In the genomic region with DNA sequence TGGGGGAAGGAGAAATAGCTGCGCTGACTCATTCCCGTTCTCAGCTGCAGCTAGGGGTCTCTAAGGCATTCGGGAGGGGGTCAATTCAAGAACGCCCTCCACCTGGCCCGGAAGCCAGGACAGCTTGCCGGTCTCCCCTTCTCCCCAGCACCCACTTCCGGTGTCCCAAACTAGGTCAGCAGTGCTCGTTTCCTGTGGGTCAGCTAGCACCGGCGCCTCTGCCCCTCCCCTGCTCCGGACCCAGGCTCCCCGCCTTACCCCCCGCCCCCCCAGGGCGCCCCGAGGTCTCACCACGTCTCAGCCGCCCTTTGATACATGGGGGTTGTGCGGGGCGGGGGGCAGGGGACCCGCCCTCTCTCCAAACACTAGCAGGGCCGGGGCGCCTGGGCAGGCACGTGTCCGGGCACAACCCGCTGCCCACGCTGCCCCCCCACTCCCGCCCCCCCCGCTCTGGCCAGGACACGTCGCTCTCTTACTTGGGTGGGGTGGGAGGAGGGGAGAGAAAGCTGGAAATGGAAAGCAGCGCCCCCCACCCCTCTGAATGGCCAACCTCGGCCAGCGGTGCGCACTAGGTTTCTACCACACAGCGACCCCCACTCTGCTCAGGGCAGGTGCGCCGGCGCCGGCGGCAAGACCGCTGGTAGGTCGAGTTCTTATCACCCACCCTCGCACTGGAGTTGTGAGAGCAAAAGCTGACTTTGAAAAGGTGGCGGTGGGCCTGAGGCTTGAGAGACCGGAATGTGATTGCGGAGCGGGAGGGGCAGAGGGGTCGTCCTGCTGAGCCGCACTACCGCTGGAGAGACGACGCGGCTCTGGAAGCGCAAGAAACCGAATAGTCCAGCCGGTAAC, we compare ENCODE assay signal across 7 mouse cellular contexts. TPM values are rescaled to one million over a fixed set of nuclear protein-coding genes. Genes with fewer than 3 reads are reported as not detected.
A peak's percentile ranks its signal among the peaks of the same experiment; 100 is the strongest.
DNase-seq lines count a peak whose midpoint lies in the region; ATAC-seq and TF ChIP-seq lines count a peak whose summit lies in the region.

No protein-coding gene starts in this region.

- no peak for ATAC-seq in limb, embryonic 13.5 days (ENCODE audit: low FRiP score, low read depth)
- ATAC-seq in megakaryocyte progenitor cell, adult 5-6 weeks (replicated peaks; ENCODE audit: poor library complexity), result no peak

- H3K9ac ChIP-seq in ES-E14 (ENCODE audit: insufficient read depth, low read depth, low read length, poor library complexity, severe bottlenecking), result peak overlapping the region; percentile 71
- H3K9ac ChIP-seq in limb, embryonic 13.5 days, result peak overlapping the region; percentile 65

- peaks cover 24% of the 10 kb centered on the region for H3K27me3 ChIP-seq in limb, embryonic 13.5 days
- H3K27me3 ChIP-seq in myocyte (ENCODE audit: control insufficient read depth, insufficient read depth, insufficient read length), result no peaks in the 10 kb centered on the region

- no peaks in the 10 kb centered on the region for H3K9me3 ChIP-seq in ES-E14 (ENCODE audit: control insufficient read depth, insufficient read depth, low read depth, low read length)
- no peaks in the 10 kb centered on the region for H3K9me3 ChIP-seq in limb, embryonic 13.5 days

- TF ChIP-seq CTCF in embryonic fibroblast, embryonic 13.5 days (IDR thresholded peaks at IDR 0.05; ENCODE audit: borderline replicate concordance, insufficient read depth, low read length), result no peak

- peak overlapping the region; percentile 98 for H3K4me2 ChIP-seq in limb, embryonic 13.5 days (replicated peaks)
- H3K4me2 ChIP-seq in myocyte (ENCODE audit: low read depth), result peak overlapping the region; percentile 96

- DNase-seq in ES-E14 (ENCODE audit: low read depth, low spot score), result no peak
- peak; percentile 80 for DNase-seq in adrenal gland, adult 8-10 months
- DNase-seq in heart, postnatal 4 days, result peak; percentile 72

- no peaks in the 10 kb centered on the region; the same call in 1 of the 2 replicates for H3K36me3 ChIP-seq in ES-E14 (ENCODE audit: control insufficient read depth, insufficient read depth, low read length, poor library complexity, severe bottlenecking)
- H3K36me3 ChIP-seq in limb, embryonic 13.5 days, result no peaks in the 10 kb centered on the region
- H3K36me3 ChIP-seq in myocyte (ENCODE audit: control insufficient read depth, insufficient read depth), result no peaks in the 10 kb centered on the region

- H3K4me3 ChIP-seq in ES-E14 (ENCODE audit: insufficient read depth in 1 of 2, low read depth in 1 of 2, low read length in 2 of 2, poor library complexity in 1 of 2, severe bottlenecking in 1 of 2) (peak overlapping the region; percentile 71 to 75), myocyte (peak overlapping the region; percentile 99)
- peak overlapping the region; percentile 79 for H3K4me3 ChIP-seq in embryonic fibroblast, embryonic 13.5 days (ENCODE audit: insufficient read depth, low read length)
- H3K4me3 ChIP-seq in limb, embryonic 13.5 days, result peak overlapping the region; percentile 59

- peak overlapping the region; percentile 66 for H3ac ChIP-seq in myocyte (ENCODE audit: control insufficient read depth, insufficient read length)

- under 1% methylated on average over 44 of the region's 56 CpGs for WGBS in limb, embryonic 13.5 days

- H3K79me2 ChIP-seq in myocyte (ENCODE audit: control insufficient read depth, insufficient read depth), result peaks cover 42% of the 10 kb centered on the region

- peaks cover 0 to 30% of the 10 kb centered on the region in 2 experiments; a peak in 3 of 4 replicates for H3K4me1 ChIP-seq in ES-E14 (ENCODE audit: control insufficient read depth in 2 of 2, insufficient read depth in 2 of 2, low read length in 2 of 2, poor library complexity in 1 of 2)
- H3K4me1 ChIP-seq in embryonic fibroblast, embryonic 13.5 days (ENCODE audit: control insufficient read depth, insufficient read depth, low read length), result no peaks in the 10 kb centered on the region
- H3K4me1 ChIP-seq in limb, embryonic 13.5 days, result peaks cover 62% of the 10 kb centered on the region

- H3K27ac ChIP-seq in ES-E14 (ENCODE audit: insufficient read depth, low read depth, low read length, poor library complexity, severe bottlenecking), result peak overlapping the region; percentile 24; the same call in 1 of the 2 replicates
- peak overlapping the region; percentile 95 for H3K27ac ChIP-seq in embryonic fibroblast, embryonic 13.5 days (ENCODE audit: insufficient read depth, low read length)
- no peak overlapping the region for H3K27ac ChIP-seq in limb, embryonic 13.5 days

- in situ Hi-C loops in ES-E14 (cut with MboI; ENCODE audit: low sequenced_read_pairs in 2 of 2, unreplicated experiment in 2 of 2), result no loop called here

- peak; percentile 71 for TF ChIP-seq POLR2A in embryonic fibroblast, embryonic 13.5 days (IDR thresholded peaks at IDR 0.05; ENCODE audit: low read depth, low read length)
- peak; percentile 60 for TF ChIP-seq POLR2A in myocyte (IDR thresholded peaks at IDR 0.05; ENCODE audit: insufficient read length, low read depth)

TF ChIP-seq in ES-E14, 5 proteins besides CTCF, POLR2A, EP300 and RAD21:
- no peak for TF ChIP-seq HCFC1 (IDR thresholded peaks at IDR 0.05; ENCODE audit: borderline replicate concordance, insufficient read depth, low read length)

TF ChIP-seq in myocyte, 11 proteins besides CTCF, POLR2A, EP300 and RAD21:
- TF ChIP-seq MYOG (IDR thresholded peaks at IDR 0.05; ENCODE audit: control insufficient read depth in 1 of 3, insufficient read depth in 1 of 3, insufficient read length in 2 of 3, low read depth in 2 of 3) (no peak), REST (IDR thresholded peaks at IDR 0.05; ENCODE audit: insufficient read depth, insufficient read length) (no peak), CEBPB (IDR thresholded peaks at IDR 0.05; ENCODE audit: insufficient read depth, poor library complexity, severe bottlenecking) (no peak), TCF3 (IDR thresholded peaks at IDR 0.05; ENCODE audit: insufficient read length, low read depth) (no peak), SRF (IDR thresholded peaks at IDR 0.05; ENCODE audit: control insufficient read depth, insufficient read length, low read depth) (peak; percentile 78), USF1 (IDR thresholded peaks at IDR 0.05; ENCODE audit: low read depth) (no peak), POLR2AphosphoS2 (IDR thresholded peaks at IDR 0.05; ENCODE audit: insufficient read length, low read depth) (peak; percentile 76), MAX (IDR thresholded peaks at IDR 0.05; ENCODE audit: low read depth) (no peak), MYOD1 (IDR thresholded peaks at IDR 0.05; ENCODE audit: control insufficient read depth in 1 of 3, insufficient read length in 2 of 3, low read depth in 2 of 3) (peak in 1 of 3 experiments; percentile 23), E2F4 (IDR thresholded peaks at IDR 0.05; ENCODE audit: insufficient read depth) (no peak)
TF ChIP-seq in myocyte: peak in this region for 3.

RNA-seq across cellular contexts. Expression of a gene that starts 2.7 kb away (rescaled TPM):
- 11.8 and 13.0 TPM in 2 replicates for total RNA-seq in ES-E14 (2012; rRNA removed)
- 10 to 100 TPM; 59.9 to 98.9 (median 77.9) TPM for total RNA-seq in adrenal gland, adult 8-10 months (2022)
- polyA plus RNA-seq in embryonic fibroblast, embryonic 13.5 days (2011; ENCODE audit: insufficient read length, low read depth, missing spikeins), result 46.9 and 56.0 TPM in 2 replicates
- total RNA-seq in heart, postnatal 4 days (2021), result 10 to 100 TPM; 13.8 to 15.1 TPM
- polyA plus RNA-seq in limb, embryonic 13.5 days (2015; fragmentation: Nextera tagmentation; extraction: Ambion mirVana), result 1.1 and 2.0 TPM in 2 replicates
- polyA plus RNA-seq in myocyte (2012; fragmentation: generic; extraction: Trizol), result 47.0 TPM
- total RNA-seq in megakaryocyte progenitor cell, adult 5-6 weeks (2015), result 3.8 and 5.7 TPM in 2 replicates
- total RNA-seq in megakaryocyte progenitor cell, adult 5-6 weeks (2017), result 9.1 and 17.4 TPM in 2 replicates

RNA-seq across cellular contexts. Expression of a gene that starts 10.7 kb away (rescaled TPM):
- not detected in 2 replicates for total RNA-seq in ES-E14 (2012; rRNA removed)
- total RNA-seq in adrenal gland, adult 8-10 months (2022), result 1 to 10 TPM in 2 of 4 experiments, under 1 TPM in 1, not detected in 1; 0.22 to 3.1 (median 1.3) TPM
- polyA plus RNA-seq in embryonic fibroblast, embryonic 13.5 days (2011; ENCODE audit: insufficient read length, low read depth, missing spikeins), result not detected in 2 replicates
- under 1 TPM in 1 of 2 experiments, not detected in 1; 0.68 TPM for total RNA-seq in heart, postnatal 4 days (2021)
- not detected in 2 replicates for polyA plus RNA-seq in limb, embryonic 13.5 days (2015; fragmentation: Nextera tagmentation; extraction: Ambion mirVana)
- polyA plus RNA-seq in myocyte (2012; fragmentation: generic; extraction: Trizol), result not detected
- total RNA-seq in megakaryocyte progenitor cell, adult 5-6 weeks (2015), result 1.5 and 2.7 TPM in 2 replicates
- 0.21 and 2.6 TPM in 2 replicates for total RNA-seq in megakaryocyte progenitor cell, adult 5-6 weeks (2017)

RNA-seq across cellular contexts. Expression of a gene that starts 19.8 kb away (rescaled TPM):
- 20.3 and 20.9 TPM in 2 replicates for total RNA-seq in ES-E14 (2012; rRNA removed)
- 10 to 100 TPM; 25.7 to 39.9 (median 33.0) TPM for total RNA-seq in adrenal gland, adult 8-10 months (2022)
- 10.9 and 11.2 TPM in 2 replicates for polyA plus RNA-seq in embryonic fibroblast, embryonic 13.5 days (2011; ENCODE audit: insufficient read length, low read depth, missing spikeins)
- 10 to 100 TPM; 30.7 to 33.0 TPM for total RNA-seq in heart, postnatal 4 days (2021)
- polyA plus RNA-seq in limb, embryonic 13.5 days (2015; fragmentation: Nextera tagmentation; extraction: Ambion mirVana), result 27.1 and 28.2 TPM in 2 replicates
- polyA plus RNA-seq in myocyte (2012; fragmentation: generic; extraction: Trizol), result 19.8 TPM
- 9.4 and 11.3 TPM in 2 replicates for total RNA-seq in megakaryocyte progenitor cell, adult 5-6 weeks (2015)
- 12.5 and 18.7 TPM in 2 replicates for total RNA-seq in megakaryocyte progenitor cell, adult 5-6 weeks (2017)

RNA-seq across cellular contexts. Expression of a gene that starts 26.3 kb away (rescaled TPM):
- 162 and 190 TPM in 2 replicates for total RNA-seq in ES-E14 (2012; rRNA removed)
- 10 to 100 TPM; 20.3 to 33.2 (median 27.4) TPM for total RNA-seq in adrenal gland, adult 8-10 months (2022)
- 142 and 174 TPM in 2 replicates for polyA plus RNA-seq in embryonic fibroblast, embryonic 13.5 days (2011; ENCODE audit: insufficient read length, low read depth, missing spikeins)
- total RNA-seq in heart, postnatal 4 days (2021), result 10 to 100 TPM; 62.8 to 64.3 TPM
- 508 and 542 TPM in 2 replicates for polyA plus RNA-seq in limb, embryonic 13.5 days (2015; fragmentation: Nextera tagmentation; extraction: Ambion mirVana)
- polyA plus RNA-seq in myocyte (2012; fragmentation: generic; extraction: Trizol), result 113 TPM
- total RNA-seq in megakaryocyte progenitor cell, adult 5-6 weeks (2015), result 268 TPM in 2 replicates
- total RNA-seq in megakaryocyte progenitor cell, adult 5-6 weeks (2017), result 171 and 192 TPM in 2 replicates

RNA-seq across cellular contexts. Expression of a gene that starts 26.4 kb away (rescaled TPM):
- 66.9 and 72.0 TPM in 2 replicates for total RNA-seq in ES-E14 (2012; rRNA removed)
- total RNA-seq in adrenal gland, adult 8-10 months (2022), result 100 to 1,000 TPM; 108 to 136 (median 122) TPM
- polyA plus RNA-seq in embryonic fibroblast, embryonic 13.5 days (2011; ENCODE audit: insufficient read length, low read depth, missing spikeins), result 224 and 227 TPM in 2 replicates
- 10 to 100 TPM; 68.8 to 69.2 TPM for total RNA-seq in heart, postnatal 4 days (2021)
- 102 and 108 TPM in 2 replicates for polyA plus RNA-seq in limb, embryonic 13.5 days (2015; fragmentation: Nextera tagmentation; extraction: Ambion mirVana)
- 95.5 TPM for polyA plus RNA-seq in myocyte (2012; fragmentation: generic; extraction: Trizol)
- total RNA-seq in megakaryocyte progenitor cell, adult 5-6 weeks (2015), result 41.4 and 42.8 TPM in 2 replicates
- 49.6 and 52.8 TPM in 2 replicates for total RNA-seq in megakaryocyte progenitor cell, adult 5-6 weeks (2017)
